9 mouse cellular contexts compared by ENCODE assay signal in the genomic region with DNA sequence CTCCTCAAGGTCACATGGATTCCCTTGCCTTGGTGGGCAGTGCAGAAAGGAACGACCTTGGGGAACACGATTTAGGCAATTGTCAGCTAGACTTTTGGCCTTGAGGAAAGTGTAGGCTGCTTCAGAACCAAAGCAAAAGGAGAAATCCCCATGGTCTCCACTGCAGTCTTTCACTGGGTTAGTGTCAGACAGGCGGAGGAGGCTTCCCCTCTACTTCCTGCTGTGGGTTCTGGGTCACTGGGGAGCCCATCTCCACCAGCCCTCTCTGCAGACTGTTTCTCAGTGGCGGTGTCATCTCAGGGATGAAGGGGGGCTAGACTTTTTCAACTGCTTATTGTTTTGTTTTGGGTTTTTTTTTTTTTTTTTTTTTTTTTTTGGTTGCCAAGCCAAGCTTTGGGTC.
A peak's percentile ranks its signal among the peaks of the same experiment; 100 is the strongest.
DNase-seq lines count a peak whose midpoint lies in the region; ATAC-seq and TF ChIP-seq lines count a peak whose summit lies in the region.
"Had no signal": no experiment of that assay in that cellular context is flagged by ENCODE, and none has a peak within 500 bp of the region (broad histone marks: within the 10 kb centered on the region; RNA-seq: fewer than 3 reads in every experiment).

No protein-coding gene starts in this region.

- H3K9ac ChIP-seq in embryonic facial prominence, embryonic 15.5 days: no peak overlapping the region

- DNase-seq in kidney, adult 2 months: peak; percentile 17
- DNase-seq in kidney, adult 11 months: no peak
- DNase-seq in CD4-positive, CD25-positive, alpha-beta regulatory T cell, adult 2 months (ENCODE audit: low read depth, low spot score): peak; percentile 84
- DNase-seq in spleen, adult 12 weeks (ENCODE audit: low spot score): peak; percentile 35
- DNase-seq in urinary bladder, postnatal 4 days (ENCODE audit: low spot score in 2 of 2): no peak
- no peak for DNase-seq in cerebellum, postnatal 14 days
- DNase-seq in left cerebral cortex, adult 11 months (ENCODE audit: low spot score): no peak

- ATAC-seq in embryonic facial prominence, embryonic 15.5 days (ENCODE audit: insufficient number of reproducible peaks, low FRiP score, low TSS enrichment, low read depth): no peak

- no peaks in the 10 kb centered on the region for H3K36me3 ChIP-seq in kidney, adult 2 months (ENCODE audit: control insufficient read depth, insufficient read depth, low read length)
- H3K36me3 ChIP-seq in embryonic facial prominence, embryonic 15.5 days: no peaks in the 10 kb centered on the region

- H3K4me3 ChIP-seq in kidney, adult 2 months (ENCODE audit: insufficient read depth, low read depth, low read length): no peak overlapping the region
- no peak overlapping the region for H3K4me3 ChIP-seq in embryonic facial prominence, embryonic 15.5 days (replicated peaks)

- H3K4me2 ChIP-seq in embryonic facial prominence, embryonic 15.5 days (replicated peaks): no peak overlapping the region

- H3K27ac ChIP-seq in kidney, adult 2 months (ENCODE audit: insufficient read depth, low read depth, low read length): no peak overlapping the region
- H3K27ac ChIP-seq in embryonic facial prominence, embryonic 15.5 days (replicated peaks): 0 out of 2 replicates have a peak overlapping the region, but pooled peaks have one; percentile 48
- H3K27ac ChIP-seq: macrophage had no signal

- 19% methylated on average over 4 of the region's 4 CpGs for WGBS in kidney, adult 2 months
- WGBS in embryonic facial prominence, embryonic 15.5 days: 27% methylated on average over 4 of the region's 4 CpGs

- no peak for TF ChIP-seq CTCF in kidney, adult 2 months (conservative IDR thresholded peaks at IDR 0.05; ENCODE audit: insufficient read depth, insufficient read length, low read depth, low read length)

- TF ChIP-seq POLR2A in kidney, adult 2 months (IDR thresholded peaks at IDR 0.05; ENCODE audit: low read depth, low read length): no peak

- no peaks in the 10 kb centered on the region for H3K27me3 ChIP-seq in kidney, adult 2 months (replicated peaks; ENCODE audit: control insufficient read depth, insufficient read depth, low read length)
- no peaks in the 10 kb centered on the region for H3K27me3 ChIP-seq in embryonic facial prominence, embryonic 15.5 days

- no peaks in the 10 kb centered on the region for H3K9me3 ChIP-seq in embryonic facial prominence, embryonic 15.5 days (replicated peaks)

- peaks cover 31% of the 10 kb centered on the region for H3K4me1 ChIP-seq in kidney, adult 2 months (ENCODE audit: control insufficient read depth, insufficient read depth, low read length)
- H3K4me1 ChIP-seq in embryonic facial prominence, embryonic 15.5 days: peaks cover 37% of the 10 kb centered on the region

Comparison
In these comparisons a context has a peak if more than half of its experiments do, and no peak if none do; other contexts are left out.
1. DNase-seq: peak in kidney, adult 2 months (single experiment), CD4-positive, CD25-positive, alpha-beta regulatory T cell, adult 2 months (single experiment) and spleen, adult 12 weeks (single experiment); none in kidney, adult 11 months (single experiment), urinary bladder, postnatal 4 days (0 of 2), cerebellum, postnatal 14 days (0 of 2) and left cerebral cortex, adult 11 months (single experiment).